Mouse (Mus musculus) heart, postnatal 0 days (tissue): ENCODE data around the gene Mt3.
"Not testable (repeated sequence)": the region's sequence is repeated elsewhere in the genome, so short reads cannot be mapped to it uniquely, and the experiment has no call there.

Experiments used
- CTCF ChIP-seq: IDR thresholded peaks from 2 replicates; pipeline ENCODE4 v1.5.1; 2016; ENCODE audit warnings: antibody characterized with exemption, control low read depth, low read depth
- EP300 ChIP-seq: IDR thresholded peaks from 2 replicates; pipeline ENCODE4 v1.6.1; 2016; ENCODE audit warnings: antibody characterized with exemption, low read depth

DNA sequence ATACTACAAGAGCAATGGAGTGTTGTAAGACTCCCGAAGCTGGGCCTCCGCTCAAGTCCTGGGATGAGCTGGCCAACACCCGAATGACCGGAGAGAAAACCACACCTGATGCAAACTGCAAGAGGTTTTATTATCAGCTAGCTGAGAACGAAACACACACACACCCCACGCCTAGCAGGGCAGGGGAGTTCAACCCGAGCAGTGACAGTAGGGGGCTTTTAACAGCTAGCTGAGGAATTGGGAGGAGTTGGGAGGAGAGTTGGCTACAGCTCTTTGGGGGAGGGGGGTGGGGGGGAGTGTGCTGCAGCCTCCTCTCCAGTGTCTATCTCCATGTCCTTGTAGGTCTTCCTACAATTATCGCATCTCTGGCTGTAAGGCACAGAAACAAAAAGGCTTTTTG is 13.4 kb downstream of the Mt3 start:
- not testable (repeated sequence) for TF ChIP-seq CTCF, EP300
